Mouse (Mus musculus): ENCODE results near the gene Ets1.

DNA sequence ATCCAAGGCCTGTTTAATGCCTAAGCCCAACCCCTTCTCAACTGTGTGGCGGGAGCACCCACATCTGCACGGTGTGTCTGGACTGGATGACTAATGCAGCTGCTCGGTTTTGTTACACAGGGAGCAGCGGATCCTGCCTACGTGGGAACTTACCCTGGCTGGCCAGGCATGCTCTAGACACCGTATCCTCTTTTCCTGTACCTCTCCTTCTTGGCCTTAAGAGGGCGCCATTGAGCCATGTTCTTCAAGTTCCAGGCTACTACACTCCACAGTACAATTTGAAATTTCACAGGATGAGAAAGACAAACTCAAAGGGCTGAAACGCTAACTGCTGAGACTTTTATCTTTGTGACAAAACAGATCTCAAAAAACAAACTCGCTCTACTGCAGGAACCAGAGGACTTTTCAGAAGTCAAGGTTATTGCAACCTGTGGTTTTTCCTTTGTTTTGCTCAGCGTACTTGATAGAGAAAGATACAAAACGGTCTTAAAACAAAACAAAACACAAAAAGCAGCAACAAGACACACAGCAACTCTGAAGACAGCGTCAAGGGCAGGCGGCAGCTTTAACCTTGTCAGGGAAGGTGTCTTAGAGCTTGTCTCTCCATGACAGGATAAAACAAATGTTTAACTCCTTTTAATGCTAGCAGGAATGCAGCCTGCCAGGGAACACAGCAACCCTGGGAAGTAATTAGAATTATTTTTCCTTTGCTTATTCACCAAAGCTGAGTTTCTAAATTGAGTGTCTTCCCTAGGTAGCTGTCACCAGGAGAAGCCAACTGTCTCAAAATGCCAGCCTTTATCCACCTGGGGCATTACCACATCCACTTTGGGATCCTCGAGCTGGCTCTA is 44.1 kb upstream of the Ets1 start:
- TF ChIP-seq CTCF (IDR thresholded peaks at IDR 0.05; ENCODE audit: low read depth) (peak; percentile 95), EP300 (IDR thresholded peaks at IDR 0.05; ENCODE audit: low read depth) (no peak)
